Mouse (Mus musculus): ENCODE measurements at regions not wholly inside any gene's neighbourhood (a gene's known extent, or its start where the extent isn't known, plus 50 kb on each side); places are given as distances from the start of the nearest gene placed in this dataset.

DNA sequence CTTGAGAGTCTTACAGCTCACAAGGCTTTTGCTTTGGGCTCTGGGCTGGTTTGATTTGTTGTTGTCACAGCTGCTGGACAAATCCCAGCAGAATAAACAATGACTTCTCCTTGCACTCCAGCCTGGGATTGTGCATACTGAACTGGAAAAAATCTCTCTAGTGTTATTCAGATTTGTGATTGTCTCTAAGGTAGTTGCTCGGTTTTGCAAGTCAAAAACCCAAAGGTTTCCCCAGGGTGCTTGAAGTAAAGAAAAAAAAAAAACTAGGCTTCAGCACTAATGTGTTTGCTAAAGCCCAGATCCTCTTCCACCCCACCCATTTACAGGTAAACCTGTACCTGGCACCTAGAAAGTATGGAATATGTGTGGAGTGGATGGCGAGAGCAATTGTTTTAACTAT lies 149.5 kb upstream of the Spef2 start:
- DNase-seq: no peak

DNA sequence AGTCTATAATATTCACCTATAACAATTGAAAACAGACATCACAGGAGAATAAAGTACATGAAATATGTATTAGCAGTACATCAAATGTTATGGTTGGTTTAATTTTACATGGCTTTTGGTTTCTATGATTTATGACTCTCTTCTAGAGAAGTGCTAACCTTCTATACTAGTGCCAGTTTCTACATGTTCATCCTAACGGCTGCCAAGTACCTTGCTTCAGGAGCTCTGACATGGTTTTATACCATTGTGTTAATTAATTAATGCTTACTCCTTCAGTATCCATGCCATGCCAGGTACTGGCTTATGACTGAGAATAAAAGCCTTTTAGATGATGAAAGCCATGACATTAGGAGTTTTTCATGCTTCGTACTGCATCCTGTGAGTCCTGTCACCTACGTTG lies 144.5 kb upstream of the Spef2 start:
- no peak for DNase-seq

DNA sequence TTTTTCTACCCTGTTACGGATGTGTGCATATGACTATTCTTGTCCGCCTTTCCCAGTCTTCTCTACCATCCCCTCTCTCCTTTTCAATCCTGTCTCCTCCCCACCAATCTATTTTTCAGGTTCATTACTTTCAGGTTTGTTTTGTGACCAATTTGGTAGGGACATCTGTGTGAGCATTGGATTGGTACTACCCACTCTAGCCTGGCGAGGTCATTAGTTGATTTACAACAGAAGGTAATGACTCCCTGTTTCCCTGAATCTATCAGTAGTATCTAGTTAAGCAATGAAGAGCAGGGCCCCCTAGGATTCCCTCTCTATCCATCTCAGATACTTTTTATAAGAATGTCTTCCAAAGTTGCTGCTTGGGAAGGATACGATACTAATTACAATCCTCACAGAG lies 143.5 kb upstream of the Spef2 start:
- DNase-seq: no peak

DNA sequence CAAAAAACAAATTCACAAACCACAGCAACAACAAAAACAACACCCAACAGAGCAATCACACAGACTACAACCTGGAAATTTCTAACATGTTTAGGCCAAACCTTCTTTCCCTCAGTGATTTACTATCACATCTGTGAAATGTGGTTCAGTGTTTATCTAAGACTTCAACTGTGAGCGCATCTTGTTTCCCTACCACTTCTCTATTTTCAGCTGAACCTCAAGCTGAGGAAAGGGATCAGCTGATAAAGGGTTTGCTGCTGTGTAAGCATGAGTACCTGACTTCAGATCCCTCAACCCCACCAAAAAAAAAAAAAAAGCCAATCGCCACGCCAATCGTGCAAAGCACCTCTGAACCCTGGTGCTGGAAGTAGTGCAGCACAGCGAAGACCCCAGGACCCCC lies 142.8 kb upstream of the Spef2 start:
- DNase-seq: no peak

DNA sequence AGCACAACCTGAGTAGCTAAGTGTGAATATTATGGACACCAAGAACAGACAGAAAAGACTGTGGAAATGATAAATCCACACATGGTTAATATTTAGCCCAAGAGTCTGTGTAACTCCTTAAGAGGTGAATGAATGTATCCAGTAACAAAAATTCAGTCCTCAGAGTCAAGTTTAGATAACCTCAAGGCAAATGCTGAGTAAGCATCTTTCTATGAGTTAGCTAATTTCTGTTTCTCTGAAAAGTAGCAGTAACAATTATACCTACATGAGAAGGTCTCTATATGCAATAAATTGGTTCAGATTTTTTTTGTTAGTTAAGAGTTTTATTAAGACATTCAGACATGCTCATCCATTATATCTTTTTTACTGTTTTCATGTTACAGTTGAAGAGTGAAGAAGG lies 127.1 kb upstream of the Spef2 start:
- DNase-seq: no peak

DNA sequence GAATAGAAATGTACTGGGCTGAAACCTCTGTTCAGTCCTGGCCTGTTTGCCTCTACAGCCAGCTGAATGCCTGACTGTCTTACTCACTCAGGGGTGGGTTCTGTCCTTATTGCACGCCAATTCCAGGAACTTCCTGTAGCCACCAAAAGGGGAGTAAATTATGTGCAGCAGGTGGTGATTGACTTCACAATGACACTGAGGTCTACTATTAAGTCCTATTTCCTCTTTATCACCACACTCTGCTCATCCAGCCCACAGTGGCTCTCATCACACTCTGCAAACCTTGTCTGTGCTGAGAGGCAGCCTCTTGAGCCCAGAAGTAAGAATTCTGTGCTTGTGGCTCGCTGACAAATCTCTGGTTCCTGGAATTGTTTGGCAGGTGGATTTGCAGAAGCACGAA lies 121.5 kb upstream of the Spef2 start:
- no peak for DNase-seq

- peak; percentile 32 for DNase-seq
Observed at GRCm38 (mm10) chr15:9864778-9865177, 116.1 kb upstream of the Spef2 start.

GRCm38 (mm10) chr15:9861825-9862224 lies 113.2 kb upstream of the Spef2 start:
- no peak for DNase-seq

DNA sequence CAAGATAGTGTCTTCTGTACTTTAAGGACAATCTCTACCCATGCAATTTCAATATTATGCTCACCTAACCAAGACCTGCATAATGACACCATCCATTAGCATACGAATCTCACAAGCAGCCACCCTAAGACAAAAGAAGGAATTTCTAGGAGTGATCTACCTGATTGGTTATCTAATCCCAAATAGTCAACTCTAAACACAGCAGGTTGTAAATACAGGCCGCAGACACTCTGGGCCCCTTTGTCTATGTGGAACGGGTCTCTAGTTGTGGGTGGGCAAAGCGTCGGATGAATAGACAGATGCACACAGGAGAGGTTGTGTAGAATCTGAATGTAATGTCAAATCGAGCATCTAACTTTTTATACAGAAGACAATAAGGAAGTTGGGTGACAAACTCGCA lies 91.0 kb upstream of the Spef2 start:
- DNase-seq: no peak

- peak; percentile 7 for DNase-seq
Observed at GRCm38 (mm10) chr15:9835096-9835495, 86.4 kb upstream of the Spef2 start.

- DNase-seq: peak; percentile 8
Observed at GRCm38 (mm10) chr15:9804469-9804868, 55.8 kb upstream of the Spef2 start.
